Mouse (Mus musculus) thymus, adult 2 months (tissue): Measurements from ENCODE around the gene Alkbh4. TPM values are rescaled to one million over a fixed set of nuclear protein-coding genes. Genes with fewer than 3 reads are reported as not detected.

ENCODE experiments used
- DNase-seq: peaks from one replicate; pipeline ENCODE4 v3.0.0; 2021
- H3K27ac ChIP-seq: fragments of 200-500 bp; 2 replicates; pipeline ENCODE4 v1.5.1; 2012; ENCODE audit warnings: low read length, control low read depth; ENCODE audit not compliant: control insufficient read depth, insufficient read depth
- H3K27me3 ChIP-seq: fragments of 200-500 bp; 2 replicates; pipeline ENCODE4 v1.6.1; 2012; ENCODE audit warnings: mild to moderate bottlenecking, low read length, moderate library complexity, mixed read lengths; ENCODE audit not compliant: control insufficient read depth, insufficient read depth
- H3K36me3 ChIP-seq: fragments of 200-500 bp; 2 replicates; pipeline ENCODE4 v1.6.1; 2012; ENCODE audit warnings: mild to moderate bottlenecking, low read length, moderate library complexity; ENCODE audit not compliant: control insufficient read depth, insufficient read depth
- H3K4me1 ChIP-seq: fragments of 200-500 bp; replicated peaks from 2 replicates; pipeline ENCODE4 v1.6.1; 2012; ENCODE audit warnings: low read length; ENCODE audit not compliant: control insufficient read depth, insufficient read depth
- H3K4me3 ChIP-seq: fragments of 200-500 bp; 2 replicates; pipeline ENCODE4 v1.5.1; 2012; ENCODE audit warnings: mild to moderate bottlenecking, low read length, control low read depth, moderate library complexity; ENCODE audit not compliant: control insufficient read depth, insufficient read depth
- CTCF ChIP-seq: fragments of 200-500 bp; IDR thresholded peaks from 2 replicates; pipeline ENCODE4 v1.5.1; 2012; ENCODE audit warnings: mild to moderate bottlenecking, control low read depth, low read length, moderate library complexity, borderline replicate concordance; ENCODE audit not compliant: control insufficient read depth, poor library complexity, insufficient read depth; ENCODE audit errors: extremely low read depth
- POLR2A ChIP-seq: fragments of 200-500 bp; IDR thresholded peaks from 2 replicates; pipeline ENCODE4 v1.6.1; 2012; ENCODE audit warnings: mild to moderate bottlenecking, low read length, control low read depth, moderate library complexity; ENCODE audit not compliant: control insufficient read depth, poor library complexity, insufficient read depth; ENCODE audit errors: extremely low read depth
- WGBS: fragments of 180-500 bp; shearing (Covaris S2); methylation state at CpG from one replicate; pipeline ENCODE4 v1.1.7; 2018; 5-methylcytosine and 5-hydroxymethylcytosine counted together
- polyA plus RNA-seq: library from polyadenylated mRNA; depleted of rRNA; stranded (reverse); fragments of >200 nt; gene quantifications from 2 replicates; pipeline ENCODE4 v1.2.3, GENCODE M21; 2012

Gene Alkbh4
- polyA plus RNA-seq, 1 experiment = 55.2 TPM

- WGBS = 9% methylated on average over 15 of the region's 15 CpGs
- peaks cover 21% of the 10 kb centered on the region for H3K36me3 ChIP-seq
- H3K27me3 ChIP-seq = no peaks in the 10 kb centered on the region
- TF ChIP-seq CTCF = no peak
- TF ChIP-seq POLR2A = no peak
- peak overlapping the region; percentile 97 for H3K27ac ChIP-seq
- H3K4me1 ChIP-seq = peaks cover 44% of the 10 kb centered on the region
- peak; percentile 72 for DNase-seq
- peak overlapping the region; percentile 90 for H3K4me3 ChIP-seq
These were observed 33.9 kb downstream of the Alkbh4 start for GRCm38 (mm10) chr5:136169626-136170511.

GRCm38 (mm10) chr5:136170512-136171362, 34.8 kb downstream of the Alkbh4 start, which contains the start of gene Orai2:
TSS of gene Orai2 (minus strand) at chr5:136170713.
- TF ChIP-seq CTCF = 0 out of 2 replicates have a peak, but pooled peaks have one; percentile 5
- TF ChIP-seq POLR2A = peak; percentile 52
- peaks cover 16% of the 10 kb centered on the region; the same call in 1 of the 2 replicates for H3K36me3 ChIP-seq
- no peaks in the 10 kb centered on the region for H3K27me3 ChIP-seq
- H3K27ac ChIP-seq = peak within 1 kb of the TSS; percentile 97
- peak within 1 kb of the TSS; percentile 90 for H3K4me3 ChIP-seq
- H3K4me1 ChIP-seq = peaks cover 44% of the 10 kb centered on the region
- DNase-seq = peak; percentile 93
- under 1% methylated on average over 49 of the region's 49 CpGs for WGBS

GRCm38 (mm10) chr5:136171363-136172341, 35.7 kb downstream of the Alkbh4 start:
- Histone ChIP-seq H3K36me3 (peaks cover 11% of the 10 kb centered on the region; the same call in 1 of the 2 replicates), H3K4me3 (peak overlapping the region; percentile 90), H3K27me3 (no peaks in the 10 kb centered on the region), H3K27ac (peak overlapping the region; percentile 97), H3K4me1 (peaks cover 44% of the 10 kb centered on the region)
- TF ChIP-seq CTCF (no peak), POLR2A (no peak)
- WGBS = 16% methylated on average over 17 of the region's 17 CpGs
- peak; percentile 37 for DNase-seq

GRCm38 (mm10) chr5:136172939-136173338, 37.0 kb downstream of the Alkbh4 start:
- Histone ChIP-seq H3K36me3 (peaks cover 4% of the 10 kb centered on the region; the same call in 1 of the 2 replicates), H3K27me3 (no peaks in the 10 kb centered on the region), H3K27ac (0 out of 2 replicates have a peak overlapping the region, but pooled peaks have one; percentile 21), H3K4me1 (peaks cover 40% of the 10 kb centered on the region), H3K4me3 (no peak overlapping the region)
- no peak for DNase-seq
- TF ChIP-seq POLR2A (no peak), CTCF (no peak)
- WGBS = 80% methylated on average over 9 of the region's 9 CpGs

- 44% methylated on average over 9 of the region's 9 CpGs for WGBS
These were observed 37.9 kb downstream of the Alkbh4 start for GRCm38 (mm10) chr5:136173606-136174463.

More at GRCm38 (mm10) chr5:136173606-136174463, 37.9 kb downstream of the Alkbh4 start:
- Histone ChIP-seq H3K36me3 (no peaks in the 10 kb centered on the region), H3K4me3 (no peak overlapping the region), H3K27me3 (no peaks in the 10 kb centered on the region), H3K4me1 (peaks cover 37% of the 10 kb centered on the region), H3K27ac (peak overlapping the region; percentile 86)
- peak; percentile 53 for DNase-seq
- TF ChIP-seq CTCF = no peak
- no peak for TF ChIP-seq POLR2A
